Mouse (Mus musculus) C2C12 (cell line): ENCODE measurements around the gene Epb41l5. TPM values are rescaled to one million over a fixed set of nuclear protein-coding genes. Genes with fewer than 3 reads are reported as not detected.

Experiments used
- H3K27me3 ChIP-seq: one replicate; pipeline ENCODE4 v1.6.1; 2011; ENCODE audit not compliant: control insufficient read depth, insufficient read depth, insufficient read length
- H3K36me3 ChIP-seq: one replicate; pipeline ENCODE4 v1.6.1; 2011; ENCODE audit not compliant: control insufficient read depth, insufficient read depth
- H3K4me3 ChIP-seq: one replicate; pipeline ENCODE4 v1.5.1; 2011; ENCODE audit warnings: mild to moderate bottlenecking, control low read depth; ENCODE audit not compliant: poor library complexity, insufficient read depth, severe bottlenecking
- H3K79me2 ChIP-seq: one replicate; pipeline ENCODE4 v1.6.1; 2011; ENCODE audit not compliant: control insufficient read depth, insufficient read depth
- H3K79me3 ChIP-seq: one replicate; pipeline ENCODE4 v1.6.1; 2011; ENCODE audit warnings: low read depth, control low read depth
- H3ac ChIP-seq: one replicate; pipeline ENCODE3; 2011; ENCODE audit warnings: low read depth; ENCODE audit not compliant: control insufficient read depth, insufficient read length
- CEBPB ChIP-seq: IDR thresholded peaks from one replicate; pipeline ENCODE4 v1.6.1; 2011; ENCODE audit warnings: low read depth, mild to moderate bottlenecking, control low read depth, moderate library complexity
- CTCF ChIP-seq: IDR thresholded peaks from one replicate; pipeline ENCODE4 v1.5.1; 2011; ENCODE audit not compliant: control insufficient read depth, insufficient read depth, insufficient read length
- FOSL1 ChIP-seq: IDR thresholded peaks from one replicate; pipeline ENCODE4 v1.8.0; 2011; ENCODE audit warnings: mild to moderate bottlenecking, low read length; ENCODE audit not compliant: poor library complexity, insufficient read depth, severe bottlenecking
- MAX ChIP-seq: IDR thresholded peaks from one replicate; pipeline ENCODE4 v1.6.1; 2011; ENCODE audit warnings: mild to moderate bottlenecking, control low read depth
- MYOD1 ChIP-seq: IDR thresholded peaks from one replicate; pipeline ENCODE4 v1.6.1; 2011; ENCODE audit warnings: low read depth; ENCODE audit not compliant: control insufficient read depth, insufficient read length
- MYOG ChIP-seq: IDR thresholded peaks from one replicate; pipeline ENCODE4 v1.6.1; 2011; ENCODE audit not compliant: control insufficient read depth, insufficient read length; ENCODE audit errors: extremely low read depth
- USF1 ChIP-seq: IDR thresholded peaks from one replicate; pipeline ENCODE4 v1.6.1; 2011; ENCODE audit warnings: low read depth, mild to moderate bottlenecking, control low read depth, moderate library complexity
- polyA plus RNA-seq: library from polyadenylated mRNA; unstranded; fragments of >200 nt; fragmentation: generic; extraction: Trizol; gene quantifications from one replicate; pipeline ENCODE4 v1.2.1, GENCODE M21; 2012; ENCODE audit warnings: missing spikeins

The Epb41l5 gene
- polyA plus RNA-seq, 1 experiment: 1.3 TPM

DNA sequence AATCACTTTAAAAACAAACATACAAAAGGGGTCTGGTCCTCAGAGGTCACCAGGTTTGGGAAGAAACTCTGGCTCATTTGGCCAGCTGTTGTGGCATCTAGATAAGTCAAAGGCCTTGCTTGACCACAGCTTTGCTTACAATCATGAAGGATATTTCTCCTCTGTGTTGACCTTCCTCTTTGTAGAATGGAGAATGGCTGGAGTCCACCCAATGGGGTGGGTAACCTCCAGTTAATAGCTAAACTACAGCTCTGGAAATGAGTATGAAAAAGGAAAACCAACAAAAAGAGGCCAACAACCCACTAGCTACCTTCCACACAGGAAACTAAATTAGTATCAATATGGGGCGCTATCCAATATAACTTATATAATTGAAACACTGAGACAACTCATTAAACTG is 97.1 kb downstream of the Epb41l5 start:
- H3ac ChIP-seq: no peak overlapping the region
- no peaks in the 10 kb centered on the region for H3K36me3 ChIP-seq
- no peak for TF ChIP-seq MAX
- TF ChIP-seq CTCF: no peak
- no peak for TF ChIP-seq MYOG
- TF ChIP-seq MYOD1: no peak

DNA sequence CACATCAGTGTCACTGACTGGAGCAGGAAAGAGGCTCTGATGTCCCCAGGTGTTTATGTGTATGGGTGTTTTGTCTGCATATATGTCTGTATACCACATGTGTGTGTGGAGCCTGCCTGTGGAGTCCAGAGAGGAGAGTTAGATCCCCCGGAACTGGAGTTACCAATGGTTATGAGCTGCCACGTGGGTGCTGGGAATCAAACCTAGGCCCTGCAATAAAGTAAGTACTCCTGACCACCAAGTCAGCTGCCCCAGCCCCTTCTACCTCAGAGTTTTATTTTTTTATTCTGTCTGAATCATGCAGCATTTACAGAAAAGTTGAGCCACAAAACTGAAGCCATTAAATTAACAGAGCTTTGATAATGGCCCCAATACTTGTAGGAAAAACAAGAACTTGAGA is 98.7 kb downstream of the Epb41l5 start:
- H3K4me3 ChIP-seq: no peak overlapping the region
- no peak overlapping the region for H3ac ChIP-seq
- H3K79me2 ChIP-seq: no peaks in the 10 kb centered on the region
- TF ChIP-seq MAX (no peak), MYOG (no peak), USF1 (no peak), CTCF (no peak), FOSL1 (no peak), CEBPB (no peak), MYOD1 (no peak)
- H3K79me3 ChIP-seq: no peaks in the 10 kb centered on the region
- H3K36me3 ChIP-seq: no peaks in the 10 kb centered on the region
- no peaks in the 10 kb centered on the region for H3K27me3 ChIP-seq

More for the DNA sequence above, 97.1 kb downstream of the Epb41l5 start:
- no peaks in the 10 kb centered on the region for H3K79me2 ChIP-seq
- no peaks in the 10 kb centered on the region for H3K27me3 ChIP-seq
- no peak overlapping the region for H3K4me3 ChIP-seq
- H3K79me3 ChIP-seq: no peaks in the 10 kb centered on the region

DNA sequence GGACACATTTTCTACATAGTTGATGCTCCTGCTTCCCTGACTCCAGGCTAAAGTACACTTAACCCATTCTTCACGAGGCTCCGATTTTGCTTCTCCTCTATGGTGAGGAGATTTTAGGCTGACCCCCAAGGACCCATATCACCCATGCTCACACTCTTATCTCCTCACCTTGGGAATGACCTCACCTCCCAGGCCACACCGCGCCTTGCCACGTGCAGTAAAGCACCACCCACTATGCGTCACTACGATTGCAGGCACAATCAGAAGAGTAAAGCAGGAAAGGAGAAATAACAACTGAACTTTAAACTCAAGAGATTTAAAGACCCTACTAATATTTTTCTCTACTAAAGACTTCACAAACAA is 99.5 kb downstream of the Epb41l5 start:
- Histone ChIP-seq H3K27me3 (no peaks in the 10 kb centered on the region), H3K4me3 (no peak overlapping the region), H3K36me3 (no peaks in the 10 kb centered on the region), H3ac (no peak overlapping the region), H3K79me2 (no peaks in the 10 kb centered on the region), H3K79me3 (no peaks in the 10 kb centered on the region)
- no peak for TF ChIP-seq MYOG
- no peak for TF ChIP-seq MAX
- TF ChIP-seq FOSL1: no peak
- no peak for TF ChIP-seq CTCF
- no peak for TF ChIP-seq USF1
- TF ChIP-seq CEBPB: no peak
- TF ChIP-seq MYOD1: no peak

DNA sequence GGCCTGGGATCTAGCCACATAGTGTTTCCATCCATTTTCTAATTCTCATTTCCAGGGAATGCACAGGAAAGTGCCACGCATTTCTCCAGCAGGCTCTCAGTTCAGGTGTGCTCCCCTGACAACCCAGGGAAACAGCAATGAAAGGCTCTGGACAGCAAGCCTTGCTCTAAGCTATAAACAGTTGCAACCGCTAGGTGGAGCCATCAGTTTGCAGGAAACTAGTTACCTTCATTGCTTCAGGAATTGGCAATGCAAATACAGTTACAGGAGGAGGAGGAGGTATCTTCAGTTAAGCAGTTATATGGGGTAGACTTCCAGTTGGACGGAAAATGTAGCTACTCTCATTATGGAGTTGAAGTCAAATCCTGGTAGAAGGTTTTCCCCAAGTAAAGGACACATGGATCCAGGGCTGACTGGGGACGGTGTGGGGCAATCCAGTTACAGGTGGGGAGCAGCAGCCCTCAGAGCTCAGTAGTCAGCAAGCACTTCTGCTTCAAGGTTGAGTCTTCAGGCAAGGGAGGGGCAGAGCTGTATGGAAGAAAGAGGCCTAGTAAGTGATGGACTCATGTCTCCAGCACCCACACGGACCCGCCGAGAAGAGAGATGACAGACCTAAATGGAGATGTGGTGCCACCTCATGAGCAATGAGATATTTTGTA is 100.0 kb downstream of the Epb41l5 start:
- no peaks in the 10 kb centered on the region for H3K79me2 ChIP-seq
- no peaks in the 10 kb centered on the region for H3K27me3 ChIP-seq
- H3ac ChIP-seq: no peak overlapping the region
- H3K36me3 ChIP-seq: no peaks in the 10 kb centered on the region
- H3K79me3 ChIP-seq: no peaks in the 10 kb centered on the region
- H3K4me3 ChIP-seq: no peak overlapping the region
- peak; percentile 48 for TF ChIP-seq CTCF
- no peak for TF ChIP-seq CEBPB

DNA sequence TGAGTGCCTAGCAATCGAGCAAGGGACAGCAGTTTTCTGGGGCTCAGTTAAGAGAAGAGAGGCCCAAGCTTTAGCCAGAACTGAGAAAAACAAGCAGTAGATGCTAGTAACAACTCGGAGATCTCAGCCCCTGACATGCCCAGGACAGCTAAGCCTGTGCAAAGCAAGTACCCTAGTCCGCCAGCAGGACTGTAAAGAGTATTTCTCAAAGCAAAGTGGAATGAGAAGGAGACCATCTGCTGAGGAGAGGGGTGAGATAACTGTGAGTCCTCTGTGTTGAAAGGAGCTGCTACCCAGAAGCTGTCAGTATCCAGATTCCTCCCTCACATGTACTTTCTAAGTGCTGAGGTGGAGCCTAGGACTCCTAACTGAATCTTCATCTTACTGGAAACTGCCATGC is 102.3 kb downstream of the Epb41l5 start:
- no peak overlapping the region for H3ac ChIP-seq
- TF ChIP-seq CTCF: no peak
- TF ChIP-seq MAX: no peak
- TF ChIP-seq MYOD1: no peak
- TF ChIP-seq CEBPB: no peak
- no peak for TF ChIP-seq FOSL1
- TF ChIP-seq USF1: no peak
- no peak for TF ChIP-seq MYOG
- no peaks in the 10 kb centered on the region for H3K27me3 ChIP-seq
- H3K79me3 ChIP-seq: no peaks in the 10 kb centered on the region
- no peak overlapping the region for H3K4me3 ChIP-seq
- H3K79me2 ChIP-seq: no peaks in the 10 kb centered on the region
- no peaks in the 10 kb centered on the region for H3K36me3 ChIP-seq

DNA sequence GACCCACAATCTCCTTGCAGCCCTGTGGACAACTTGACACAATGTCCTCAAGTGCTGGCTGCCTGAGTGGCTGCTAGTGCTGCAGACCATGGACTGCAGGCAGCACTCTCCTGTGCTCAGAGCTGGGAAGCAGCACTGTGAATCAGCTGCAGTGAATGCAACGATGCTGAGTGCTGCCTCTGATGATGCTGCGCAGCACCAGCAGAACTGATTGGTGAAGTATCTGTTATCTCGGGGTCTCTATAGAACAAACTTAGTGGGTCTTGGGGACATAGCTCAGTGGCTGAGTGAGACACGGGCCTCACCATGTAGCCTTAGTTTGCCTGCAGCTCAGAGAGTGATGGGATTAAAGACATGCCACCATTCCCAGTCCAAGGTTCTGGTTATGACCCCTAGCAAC is 103.1 kb downstream of the Epb41l5 start:
- no peaks in the 10 kb centered on the region for H3K79me2 ChIP-seq

More for the DNA sequence above, 103.1 kb downstream of the Epb41l5 start:
- no peaks in the 10 kb centered on the region for H3K36me3 ChIP-seq
- no peak overlapping the region for H3ac ChIP-seq
- TF ChIP-seq CEBPB: no peak
- TF ChIP-seq CTCF: no peak
- TF ChIP-seq MYOG: no peak
- no peak for TF ChIP-seq MYOD1
- TF ChIP-seq MAX: no peak
- no peak overlapping the region for H3K4me3 ChIP-seq
- H3K27me3 ChIP-seq: no peaks in the 10 kb centered on the region
- H3K79me3 ChIP-seq: no peaks in the 10 kb centered on the region
